In the genomic region with DNA sequence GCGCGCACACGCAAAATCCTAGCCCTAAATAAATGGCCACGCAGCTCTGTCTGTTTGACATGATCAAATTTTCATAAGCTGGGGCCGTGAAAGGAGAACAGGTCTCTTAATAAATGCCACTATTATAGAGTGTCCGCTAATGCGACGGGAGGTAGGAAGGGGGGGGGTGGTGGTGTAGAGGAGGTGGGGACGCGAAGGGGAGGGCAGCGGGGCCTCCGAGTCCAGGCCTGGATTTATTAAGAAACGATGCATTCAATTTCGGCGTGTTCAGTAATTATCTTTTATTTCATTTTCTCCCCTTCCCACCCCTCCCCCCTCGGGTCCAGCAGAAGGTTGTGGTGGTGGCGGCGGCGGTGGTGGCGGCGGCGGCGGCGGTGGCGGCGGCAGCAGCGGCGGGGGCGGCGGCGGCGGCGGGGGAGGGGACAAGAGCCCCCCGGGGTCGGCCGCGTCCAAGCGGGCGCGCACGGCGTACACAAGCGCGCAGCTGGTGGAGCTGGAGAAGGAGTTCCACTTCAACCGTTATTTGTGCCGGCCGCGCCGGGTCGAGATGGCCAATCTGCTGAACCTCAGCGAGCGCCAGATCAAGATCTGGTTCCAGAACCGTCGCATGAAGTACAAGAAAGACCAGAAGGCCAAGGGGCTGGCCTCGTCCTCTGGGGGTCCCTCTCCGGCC, we compare ENCODE assay signal across 9 mouse cellular contexts. TPM values are rescaled to one million over a fixed set of nuclear protein-coding genes. Genes with fewer than 3 reads are reported as not detected.
A peak's percentile ranks its signal among the peaks of the same experiment; 100 is the strongest.
DNase-seq lines count a peak whose midpoint lies in the region; ATAC-seq lines count a peak whose summit lies in the region.
"Had no signal": no experiment of that assay in that cellular context is flagged by ENCODE, and none has a peak within 500 bp of the region (broad histone marks: within the 10 kb centered on the region; RNA-seq: fewer than 3 reads in every experiment).

No protein-coding gene starts in this region.

- H3K9ac ChIP-seq in lung, embryonic 15.5 days, result peak overlapping the region; percentile 70
- peak overlapping the region; percentile 50 for H3K9ac ChIP-seq in kidney, embryonic 15.5 days
- H3K9ac ChIP-seq in neural tube, embryonic 12.5 days, result peak overlapping the region; percentile 100

- H3K4me3 ChIP-seq in lung, embryonic 15.5 days, result peak overlapping the region; percentile 34
- H3K4me3 ChIP-seq in kidney, embryonic 15.5 days (replicated peaks), result peak overlapping the region; percentile 36
- H3K4me3 ChIP-seq in neural tube, embryonic 12.5 days, result peak overlapping the region; percentile 59

- DNase-seq in adrenal gland, adult 18-20 months (ENCODE audit: low spot score in 2 of 2), result peak; percentile 44 to 47
- DNase-seq in adrenal gland, postnatal 25 days, result no peak
- DNase-seq in lung, adult 18-20 months, result no peak
- DNase-seq in urinary bladder, postnatal 36 days (ENCODE audit: low spot score in 2 of 2), result no peak
- DNase-seq in urinary bladder, postnatal 25 days (ENCODE audit: low spot score), result no peak

- peaks cover 65% of the 10 kb centered on the region for H3K27me3 ChIP-seq in lung, embryonic 15.5 days
- no peaks in the 10 kb centered on the region for H3K27me3 ChIP-seq in kidney, embryonic 15.5 days
- H3K27me3 ChIP-seq in neural tube, embryonic 12.5 days (replicated peaks), result no peaks in the 10 kb centered on the region

- H3K36me3 ChIP-seq in lung, embryonic 15.5 days, result no peaks in the 10 kb centered on the region
- H3K36me3 ChIP-seq in kidney, embryonic 15.5 days, result peaks cover 22% of the 10 kb centered on the region
- peaks cover 33% of the 10 kb centered on the region for H3K36me3 ChIP-seq in neural tube, embryonic 12.5 days

- peak overlapping the region; percentile 99 for H3K27ac ChIP-seq in lung, embryonic 15.5 days
- peak overlapping the region; percentile 100 for H3K27ac ChIP-seq in kidney, embryonic 15.5 days
- peak overlapping the region; percentile 100 for H3K27ac ChIP-seq in neural tube, embryonic 12.5 days

- ATAC-seq in lung, embryonic 15.5 days (ENCODE audit: borderline replicate concordance, extremely low read depth, low FRiP score, low TSS enrichment), result no peak
- ATAC-seq in kidney, embryonic 15.5 days (replicated peaks; ENCODE audit: low FRiP score), result no peak
- no peak for ATAC-seq in neural tube, embryonic 12.5 days (ENCODE audit: low FRiP score, low read depth)

- peaks cover 47% of the 10 kb centered on the region for H3K4me1 ChIP-seq in lung, embryonic 15.5 days
- peaks cover 94% of the 10 kb centered on the region for H3K4me1 ChIP-seq in kidney, embryonic 15.5 days
- H3K4me1 ChIP-seq in neural tube, embryonic 12.5 days, result peaks cover 83% of the 10 kb centered on the region

- WGBS in lung, embryonic 15.5 days, result 2% methylated on average over 33 of the region's 56 CpGs
- 7% methylated on average over 55 of the region's 56 CpGs for WGBS in kidney, embryonic 15.5 days
- under 1% methylated on average over 41 of the region's 56 CpGs for WGBS in neural tube, embryonic 12.5 days

- H3K9me3 ChIP-seq in lung, embryonic 15.5 days, result no peaks in the 10 kb centered on the region
- H3K9me3 ChIP-seq in kidney, embryonic 15.5 days (replicated peaks), result no peaks in the 10 kb centered on the region
- no peaks in the 10 kb centered on the region for H3K9me3 ChIP-seq in neural tube, embryonic 12.5 days

- H3K4me2 ChIP-seq in lung, embryonic 15.5 days, result peak overlapping the region; percentile 80
- peak overlapping the region; percentile 76 for H3K4me2 ChIP-seq in kidney, embryonic 15.5 days
- H3K4me2 ChIP-seq in neural tube, embryonic 12.5 days (replicated peaks), result peak overlapping the region; percentile 100

RNA-seq across cellular contexts. Expression of gene Hoxb2, which starts 5.0 kb away (rescaled TPM):
- total RNA-seq in adrenal gland, adult 18-20 months (2021), result 10 to 100 TPM; 17.1 to 21.5 TPM
- 24.0 and 25.6 TPM in 2 replicates for total RNA-seq in adrenal gland, postnatal 25 days (2021)
- polyA plus RNA-seq in lung, embryonic 15.5 days (2015; fragmentation: Nextera tagmentation; extraction: Ambion mirVana), result 36.9 and 39.2 TPM in 2 replicates
- 45.7 and 45.9 TPM in 2 replicates for polyA plus RNA-seq in kidney, embryonic 15.5 days (2015; fragmentation: Nextera tagmentation; extraction: Ambion mirVana)
- 109 and 119 TPM in 2 replicates for polyA plus RNA-seq in neural tube, embryonic 12.5 days (2016; fragmentation: Nextera tagmentation; extraction: Ambion mirVana)
- polyA plus RNA-seq: forebrain, embryonic 11.5 days had no signal

RNA-seq across cellular contexts. Expression of gene Hoxb1, which starts 20.2 kb away (rescaled TPM):
- not detected for total RNA-seq in adrenal gland, adult 18-20 months (2021)
- not detected in 2 replicates for total RNA-seq in adrenal gland, postnatal 25 days (2021)
- polyA plus RNA-seq in lung, embryonic 15.5 days (2015; fragmentation: Nextera tagmentation; extraction: Ambion mirVana), result 0.14 TPM in 1 of 2 replicates, not detected in the other
- 0.27 and 0.35 TPM in 2 replicates for polyA plus RNA-seq in kidney, embryonic 15.5 days (2015; fragmentation: Nextera tagmentation; extraction: Ambion mirVana)
- 8.1 and 8.8 TPM in 2 replicates for polyA plus RNA-seq in neural tube, embryonic 12.5 days (2016; fragmentation: Nextera tagmentation; extraction: Ambion mirVana)
- polyA plus RNA-seq: forebrain, embryonic 11.5 days had no signal

RNA-seq across cellular contexts. Expression of gene Hoxb3, which starts 22.2 kb away (rescaled TPM):
- 10 to 100 TPM; 17.2 to 20.7 TPM for total RNA-seq in adrenal gland, adult 18-20 months (2021)
- total RNA-seq in adrenal gland, postnatal 25 days (2021), result 33.0 and 40.1 TPM in 2 replicates
- 3.0 and 3.8 TPM in 2 replicates for polyA plus RNA-seq in lung, embryonic 15.5 days (2015; fragmentation: Nextera tagmentation; extraction: Ambion mirVana)
- 4.4 and 4.5 TPM in 2 replicates for polyA plus RNA-seq in kidney, embryonic 15.5 days (2015; fragmentation: Nextera tagmentation; extraction: Ambion mirVana)
- polyA plus RNA-seq in neural tube, embryonic 12.5 days (2016; fragmentation: Nextera tagmentation; extraction: Ambion mirVana), result 21.2 and 26.5 TPM in 2 replicates
- polyA plus RNA-seq: forebrain, embryonic 11.5 days had no signal

RNA-seq across cellular contexts. Expression of gene Hoxb4, which starts 27.3 kb away (rescaled TPM):
- 10 to 100 TPM; 16.3 to 22.1 TPM for total RNA-seq in adrenal gland, adult 18-20 months (2021)
- total RNA-seq in adrenal gland, postnatal 25 days (2021), result 27.6 and 31.5 TPM in 2 replicates
- polyA plus RNA-seq in lung, embryonic 15.5 days (2015; fragmentation: Nextera tagmentation; extraction: Ambion mirVana), result 4.3 and 4.4 TPM in 2 replicates
- 6.4 and 7.1 TPM in 2 replicates for polyA plus RNA-seq in kidney, embryonic 15.5 days (2015; fragmentation: Nextera tagmentation; extraction: Ambion mirVana)
- 10.2 and 15.1 TPM in 2 replicates for polyA plus RNA-seq in neural tube, embryonic 12.5 days (2016; fragmentation: Nextera tagmentation; extraction: Ambion mirVana)
- polyA plus RNA-seq: forebrain, embryonic 11.5 days had no signal

RNA-seq across cellular contexts. Expression of gene Hoxb5, which starts 42.2 kb away (rescaled TPM):
- 10 to 100 TPM; 11.6 to 27.3 TPM for total RNA-seq in adrenal gland, adult 18-20 months (2021)
- 36.5 and 36.8 TPM in 2 replicates for total RNA-seq in adrenal gland, postnatal 25 days (2021)
- 46.1 and 54.1 TPM in 2 replicates for polyA plus RNA-seq in lung, embryonic 15.5 days (2015; fragmentation: Nextera tagmentation; extraction: Ambion mirVana)
- 18.8 and 20.2 TPM in 2 replicates for polyA plus RNA-seq in kidney, embryonic 15.5 days (2015; fragmentation: Nextera tagmentation; extraction: Ambion mirVana)
- polyA plus RNA-seq in neural tube, embryonic 12.5 days (2016; fragmentation: Nextera tagmentation; extraction: Ambion mirVana), result 79.2 and 94.7 TPM in 2 replicates
- polyA plus RNA-seq: forebrain, embryonic 11.5 days had no signal

Comparison
In these comparisons a context has a peak if more than half of its experiments do, and no peak if none do; other contexts are left out.
1. DNase-seq: peak in adrenal gland, adult 18-20 months (2 of 2); none in adrenal gland, postnatal 25 days (single experiment), lung, adult 18-20 months (0 of 2), urinary bladder, postnatal 36 days (0 of 2) and urinary bladder, postnatal 25 days (single experiment).
2. H3K9ac ChIP-seq: peak in every context shown above with its lines; median percentile 100 in neural tube, embryonic 12.5 days; 70 in lung, embryonic 15.5 days; 50 in kidney, embryonic 15.5 days.
3. Peak in every context shown above with its lines, with median percentiles within 50 percentile points of each other: H3K27ac ChIP-seq, H3K4me2 ChIP-seq and H3K4me3 ChIP-seq.